Mouse (Mus musculus) adrenal gland, postnatal 4 days (tissue): ENCODE data around the gene Col5a3. TPM values are rescaled to one million over a fixed set of nuclear protein-coding genes. Genes with fewer than 3 reads are reported as not detected.
"Not testable (repeated sequence)": the region's sequence is repeated elsewhere in the genome, so short reads cannot be mapped to it uniquely, and the experiment has no call there.

Experiments used
- DNase-seq, 2 experiments: peaks; one replicate each; pipeline ENCODE4 v3.0.0; 2021 to 2022; ENCODE audit warnings: low spot score in 2 of 2, mixed read lengths in 2 of 2
- long read RNA-seq, 2 experiments: library from polyadenylated mRNA; stranded (forward); transcript quantifications; one replicate each; pipeline ENCODE4 v2.0.0; 2021
- total RNA-seq, 2 experiments: library from RNA; stranded (reverse); gene quantifications; 2 replicates each; pipeline ENCODE4 v1.2.3; 2021

Col5a3 gene
- 100 to 1,000 TPM; 233 TPM for total RNA-seq
- long read RNA-seq, experiment 1, full-length matches to known transcripts = 29 of 284 reads
- long read RNA-seq, experiment 1, partial matches to known transcripts = 212 of 284 reads
- long read RNA-seq, experiment 1, other reads (novel, unspliced or antisense) = 43 of 284 reads
- long read RNA-seq, experiment 2, full-length matches to known transcripts = 82 of 448 reads
- long read RNA-seq, experiment 2, partial matches to known transcripts = 266 of 448 reads
- long read RNA-seq, experiment 2, other reads (novel, unspliced or antisense) = 100 of 448 reads

GRCm38 (mm10) chr9:20814521-20815272 is at the start of gene Col5a3:
Col5a3 (minus strand) TSS chr9:20815067.
- peak; percentile 48 to 55 for DNase-seq

- DNase-seq = no peak
Measured at GRCm38 (mm10) chr9:20862225-20862624, 47.4 kb upstream of the Col5a3 start.

GRCm38 (mm10) chr9:20861821-20862220 is 47.0 kb upstream of the Col5a3 start:
- DNase-seq = no peak

- no peak for DNase-seq
Measured at GRCm38 (mm10) chr9:20859926-20860325, 45.1 kb upstream of the Col5a3 start.

GRCm38 (mm10) chr9:20857131-20857530 is 42.3 kb upstream of the Col5a3 start:
- DNase-seq = no peak

- no peak for DNase-seq
Measured at GRCm38 (mm10) chr9:20850179-20850578, 35.3 kb upstream of the Col5a3 start.

GRCm38 (mm10) chr9:20842670-20843069 is 27.8 kb upstream of the Col5a3 start:
- no peak for DNase-seq

GRCm38 (mm10) chr9:20842211-20842610 is 27.3 kb upstream of the Col5a3 start:
- no peak for DNase-seq

- no peak for DNase-seq
Measured at GRCm38 (mm10) chr9:20838931-20839330, 24.1 kb upstream of the Col5a3 start.

- no peak for DNase-seq
Measured at GRCm38 (mm10) chr9:20837184-20837947, 22.5 kb upstream of the Col5a3 start.

GRCm38 (mm10) chr9:20835431-20835954 is 20.6 kb upstream of the Col5a3 start:
- not testable (repeated sequence) for DNase-seq

- DNase-seq = no peak
Measured at GRCm38 (mm10) chr9:20834881-20835280, 20.0 kb upstream of the Col5a3 start.

- peak; percentile 90 to 92 for DNase-seq
Measured at GRCm38 (mm10) chr9:20830901-20831643, 16.2 kb upstream of the Col5a3 start.

- no peak for DNase-seq
Measured at GRCm38 (mm10) chr9:20828127-20828526, 13.3 kb upstream of the Col5a3 start.

GRCm38 (mm10) chr9:20825781-20826180 is 10.9 kb upstream of the Col5a3 start:
- no peak for DNase-seq

GRCm38 (mm10) chr9:20822821-20823220 is 8.0 kb upstream of the Col5a3 start:
- DNase-seq = no peak

- no peak for DNase-seq
Measured at GRCm38 (mm10) chr9:20820001-20820400, 5.1 kb upstream of the Col5a3 start.

- no peak for DNase-seq
Measured at GRCm38 (mm10) chr9:20818236-20818635, 3.4 kb upstream of the Col5a3 start, which contains the start of gene Rdh8. Rdh8 (plus strand) TSS chr9:20818503.

GRCm38 (mm10) chr9:20812537-20813271 is 2.2 kb downstream of the Col5a3 start:
- DNase-seq = peak in 1 of 2 experiments; percentile 43

GRCm38 (mm10) chr9:20810773-20811172 is 4.1 kb downstream of the Col5a3 start:
- no peak for DNase-seq
